Mouse (Mus musculus): Measurements from ENCODE around the gene Hsd11b2. TPM values are rescaled to one million over a fixed set of nuclear protein-coding genes. Genes with fewer than 3 reads are reported as not detected.
A peak's percentile ranks its signal among the peaks of the same experiment; 100 is the strongest.

The Hsd11b2 gene
- total RNA-seq, 2 experiments from 2014 or later = 0.51 to 0.61 TPM

DNA sequence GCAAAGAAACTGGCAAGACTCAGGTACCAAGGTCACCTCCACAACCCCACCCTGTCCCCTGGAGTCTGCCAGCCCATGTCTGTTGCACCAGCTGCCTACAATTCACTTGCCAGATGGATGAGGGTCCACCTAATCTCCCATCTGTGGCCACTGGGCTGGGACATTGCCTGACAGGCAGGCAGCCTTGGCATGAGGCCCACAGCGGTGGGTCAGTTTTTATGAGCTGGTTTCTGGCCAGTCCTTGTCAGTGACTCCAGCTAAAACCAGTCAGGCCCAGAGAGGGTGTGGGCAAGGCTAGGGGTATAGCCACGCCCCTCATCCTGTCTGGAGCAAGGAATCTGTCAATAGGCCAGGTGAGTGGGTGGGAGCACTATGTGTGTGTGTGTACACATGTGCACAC lies 8.6 kb downstream of the Hsd11b2 start:
- peak; percentile 69 for DNase-seq

DNA sequence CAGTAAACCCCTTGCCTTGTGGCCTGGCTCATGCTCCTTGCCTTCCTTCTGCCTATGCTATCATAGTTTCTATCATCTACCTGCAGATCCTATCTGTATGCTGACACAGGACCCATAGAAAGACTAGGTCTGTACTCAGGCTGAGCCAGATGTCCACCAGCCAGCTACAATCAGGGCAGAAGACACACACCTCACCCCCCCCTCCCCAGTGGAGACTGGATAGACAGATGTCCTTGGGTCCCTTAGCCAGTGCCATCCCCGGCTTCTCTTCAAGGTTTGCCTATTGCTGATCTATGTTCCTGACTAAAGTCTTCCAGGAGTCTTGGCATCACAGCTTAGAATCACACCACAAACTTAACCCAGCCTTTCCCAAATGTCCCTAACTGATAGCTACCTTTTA lies 9.7 kb downstream of the Hsd11b2 start:
- no peak for DNase-seq

- DNase-seq = no peak
Observed at GRCm38 (mm10) chr8:105529271-105529670, 10.7 kb downstream of the Hsd11b2 start.

DNA sequence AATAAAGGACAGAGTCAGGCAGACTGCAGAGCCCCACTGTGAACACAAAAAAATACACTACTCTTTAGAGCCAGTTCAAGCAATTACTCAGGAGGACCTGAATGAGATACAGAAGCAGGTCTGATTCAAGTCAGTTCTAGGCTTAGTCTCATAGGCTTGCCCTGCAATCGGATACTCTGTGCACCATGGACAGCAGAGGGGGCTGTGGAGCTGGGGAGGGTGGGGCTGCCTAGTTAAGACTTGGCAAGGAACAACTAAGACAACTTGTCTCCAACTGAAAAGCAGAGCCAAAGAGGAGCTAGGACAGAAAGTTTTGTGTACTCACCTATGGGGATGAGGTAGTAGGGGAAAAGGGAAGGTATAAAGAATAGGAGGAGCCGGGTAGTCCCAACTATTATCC lies 13.2 kb downstream of the Hsd11b2 start:
- peak; percentile 79 for DNase-seq

DNA sequence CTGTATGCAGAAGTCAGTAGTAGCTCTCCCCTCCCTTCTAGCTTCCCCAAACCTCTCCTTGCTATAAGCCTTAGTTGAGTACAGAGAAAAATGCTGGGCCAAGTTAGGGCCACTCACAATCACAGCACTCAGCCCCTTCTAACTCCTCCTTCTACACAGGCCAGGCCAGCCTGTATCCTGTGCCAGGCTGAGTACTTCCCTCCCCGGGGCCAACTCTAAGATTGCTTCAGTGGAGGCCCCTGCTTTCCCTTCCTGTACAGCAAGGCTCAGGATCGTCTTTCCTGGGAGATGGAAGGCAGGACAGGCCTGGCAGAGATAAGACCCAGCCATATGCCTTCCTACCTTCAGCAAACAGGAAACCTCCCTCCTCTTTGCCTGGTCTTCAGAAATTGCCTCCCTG lies 14.9 kb downstream of the Hsd11b2 start:
- DNase-seq = no peak

- peak; percentile 67 for DNase-seq
Observed at GRCm38 (mm10) chr8:105533892-105534329, 15.4 kb downstream of the Hsd11b2 start.

DNA sequence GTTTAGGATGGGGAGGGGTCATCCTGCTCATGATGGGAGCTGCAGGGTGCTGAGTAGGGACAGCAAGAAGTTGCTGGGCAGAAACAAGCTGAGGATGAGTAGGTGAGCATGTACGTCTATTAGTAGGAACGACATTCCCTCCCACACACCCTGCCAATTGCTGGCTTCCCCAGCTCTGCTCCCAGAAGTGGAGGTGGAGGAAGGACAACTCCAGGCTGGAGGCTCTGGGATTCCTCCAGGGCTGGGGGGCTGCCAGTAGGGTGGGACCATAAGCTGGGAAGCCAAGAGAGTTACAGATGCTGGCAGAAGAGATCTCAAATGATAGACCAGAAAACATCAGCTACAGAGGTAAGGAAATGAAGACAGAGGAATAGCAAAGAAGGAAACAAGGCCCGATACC lies 18.0 kb downstream of the Hsd11b2 start:
- DNase-seq = peak; percentile 68

DNA sequence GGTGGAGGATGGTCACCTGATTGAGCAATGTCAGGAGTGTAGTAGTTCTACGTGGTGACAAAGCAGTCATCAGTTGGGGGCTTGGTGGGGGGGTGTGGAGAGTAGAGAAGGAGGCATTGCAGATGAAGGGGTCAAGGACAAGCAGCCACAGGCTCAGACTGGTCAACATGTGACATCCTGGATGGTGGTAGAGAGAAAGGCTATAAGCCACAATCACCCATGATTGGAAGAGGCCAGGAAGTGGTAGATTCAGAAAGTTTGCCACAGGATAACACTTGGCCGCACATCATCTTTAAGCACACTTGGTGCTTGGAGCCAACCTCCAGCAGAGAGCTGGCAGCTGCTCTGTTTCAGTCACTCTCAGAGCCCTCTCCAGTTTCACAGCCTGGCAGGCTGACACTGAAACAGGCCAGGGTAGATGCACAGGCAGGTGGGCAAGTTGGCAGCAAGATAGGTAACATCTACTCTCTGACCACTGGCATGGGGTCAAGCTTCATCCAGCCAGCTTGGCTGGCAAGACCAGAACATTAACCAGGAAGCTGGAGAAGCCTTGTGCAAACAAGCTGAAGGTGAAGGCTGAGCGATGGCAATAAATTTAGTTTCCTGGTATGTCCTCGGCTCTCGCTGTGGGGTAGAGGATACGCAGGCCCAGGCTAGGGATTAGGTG lies 18.6 kb downstream of the Hsd11b2 start:
- peak; percentile 87 for DNase-seq

- DNase-seq = no peak
Observed at GRCm38 (mm10) chr8:105538940-105539339, 20.4 kb downstream of the Hsd11b2 start.

- DNase-seq = no peak
Observed at GRCm38 (mm10) chr8:105542032-105542656, 23.6 kb downstream of the Hsd11b2 start.

DNA sequence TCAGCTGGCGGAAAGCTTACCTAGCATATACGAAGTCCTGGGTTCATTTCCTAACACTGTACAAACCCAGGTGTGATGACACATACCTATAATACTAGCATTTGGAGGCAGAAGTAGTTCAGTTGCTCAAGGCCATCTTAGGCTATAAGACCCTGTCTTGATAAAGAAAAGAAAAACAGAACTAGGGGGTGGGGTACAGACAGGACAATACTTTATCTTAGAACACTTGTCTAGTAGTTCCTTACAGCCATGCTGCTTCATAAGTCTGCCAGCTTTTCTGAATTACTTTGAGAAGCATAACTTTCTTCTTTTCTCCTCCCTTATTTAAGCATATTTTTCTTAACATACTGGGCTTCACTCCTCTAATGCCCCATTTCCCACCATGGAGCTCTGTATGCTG lies 24.3 kb downstream of the Hsd11b2 start:
- no peak for DNase-seq

DNA sequence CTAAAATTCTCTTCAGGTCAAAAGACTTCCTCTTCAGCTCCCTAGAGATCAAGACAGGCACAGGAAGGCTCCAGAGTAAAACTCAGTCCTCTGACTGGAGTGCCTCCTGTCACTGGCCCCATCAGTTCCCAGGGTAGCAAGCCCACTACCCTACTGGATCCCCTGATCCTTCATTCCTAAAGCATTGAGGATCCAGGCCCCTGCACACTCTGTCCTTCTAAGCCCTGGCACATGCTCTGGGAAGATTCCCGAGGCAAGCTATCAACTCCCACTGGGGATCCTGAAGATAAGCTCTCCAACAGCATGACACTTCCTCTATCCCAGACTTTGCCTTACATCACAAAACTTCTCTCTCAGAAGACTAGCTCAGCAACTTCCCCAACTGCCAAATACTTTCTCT lies 25.1 kb downstream of the Hsd11b2 start:
- peak; percentile 18 for DNase-seq

DNA sequence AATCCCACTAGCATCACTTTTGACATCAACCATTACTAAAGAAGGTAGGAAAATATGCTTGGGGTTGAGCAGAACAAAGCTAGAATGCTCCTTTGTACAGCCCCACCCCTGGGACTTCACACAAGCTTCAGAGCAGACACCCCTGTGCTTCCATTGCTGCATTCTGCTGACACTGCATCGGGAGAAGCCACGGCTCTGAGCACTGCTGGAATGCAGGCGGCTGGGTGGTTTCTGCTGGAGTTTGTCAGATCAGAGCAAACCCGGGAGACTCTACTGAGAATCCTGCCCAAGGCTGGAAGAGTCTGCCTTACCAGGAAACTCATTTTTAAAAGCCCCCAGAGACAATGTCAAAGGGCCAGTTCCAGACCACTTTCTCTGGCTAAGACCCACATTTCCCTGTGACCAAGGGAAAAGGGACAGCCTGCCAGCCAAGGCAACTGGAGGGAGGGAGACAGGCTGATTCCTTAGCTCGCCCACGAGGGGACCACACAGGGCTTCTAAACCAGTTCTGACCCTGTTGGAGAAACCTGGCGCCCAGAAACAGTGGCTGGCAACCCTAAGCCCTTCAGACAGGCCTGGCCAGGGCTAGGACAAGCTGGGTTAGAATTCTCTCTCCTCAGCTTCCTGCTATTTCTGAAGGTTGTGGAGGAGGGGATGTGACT lies 26.1 kb downstream of the Hsd11b2 start:
- peak; percentile 66 for DNase-seq

DNA sequence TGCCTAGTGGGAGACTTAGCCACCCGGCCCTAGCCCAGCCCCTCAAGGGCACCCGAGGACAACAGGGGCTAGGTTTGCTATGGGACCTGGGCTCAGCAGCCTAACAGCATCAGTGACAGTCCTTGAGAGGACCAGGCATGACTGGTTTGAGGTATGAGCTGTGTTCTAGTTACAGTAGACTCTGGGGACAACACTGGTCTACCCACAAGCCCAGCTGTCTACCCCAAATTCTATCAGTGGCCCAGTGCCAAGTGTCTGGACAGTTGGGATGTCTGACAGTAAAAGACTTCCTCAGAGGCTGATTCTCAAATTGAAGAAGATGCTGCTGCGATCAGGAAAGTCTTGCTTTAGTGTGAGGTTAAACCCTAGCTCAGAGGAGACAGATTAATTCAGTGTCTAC lies 26.7 kb downstream of the Hsd11b2 start:
- peak; percentile 22 for DNase-seq

DNA sequence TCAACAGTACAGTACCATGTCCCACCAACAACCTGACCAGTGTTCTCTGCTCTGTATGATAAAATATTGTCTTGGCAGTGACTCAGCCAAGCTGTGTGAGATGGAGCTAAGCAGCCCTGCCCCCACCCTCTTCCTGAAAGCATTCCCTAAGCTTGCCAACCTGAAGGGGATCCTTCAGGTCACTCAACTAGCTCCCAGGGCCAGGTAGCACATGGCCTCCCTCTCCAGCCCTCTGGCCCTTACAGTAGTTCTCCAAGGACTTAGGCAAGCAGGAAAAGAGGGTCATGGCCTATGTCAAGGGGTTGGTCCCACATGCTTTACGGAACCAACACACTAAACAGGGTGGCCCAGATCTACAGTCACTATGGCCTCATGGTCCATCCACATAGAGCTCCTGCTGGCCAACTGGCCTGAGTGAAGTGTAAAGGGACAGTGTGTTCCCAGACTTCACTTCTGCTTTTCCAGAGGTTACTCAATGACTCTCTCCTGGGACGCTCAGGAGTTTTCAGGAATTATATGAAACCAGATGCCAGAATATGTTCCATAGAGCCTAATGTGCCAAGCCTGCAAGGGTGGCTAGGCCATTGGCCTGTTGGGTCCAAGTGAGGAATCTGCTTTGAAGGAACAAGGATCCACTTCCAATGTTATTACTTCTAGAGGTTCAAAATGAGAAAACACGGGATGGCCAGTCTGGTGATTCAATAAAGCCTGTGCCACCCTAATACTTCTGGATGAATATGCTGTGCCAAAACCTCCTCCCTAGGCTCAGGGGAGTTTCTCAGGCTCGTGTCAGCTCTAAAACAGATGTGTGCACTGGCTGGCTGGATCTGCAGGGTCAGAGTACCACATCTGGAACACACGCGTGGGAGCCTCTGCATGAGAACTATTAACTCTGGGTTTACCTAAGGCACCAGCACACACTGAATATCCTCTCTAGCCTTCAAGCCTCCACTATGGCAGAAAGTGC lies 28.1 kb downstream of the Hsd11b2 start:
- DNase-seq = peak; percentile 65

GRCm38 (mm10) chr8:105549506-105549905 lies 31.0 kb downstream of the Hsd11b2 start:
- DNase-seq = peak; percentile 20

- DNase-seq = no peak
Observed at GRCm38 (mm10) chr8:105550083-105550482, 31.5 kb downstream of the Hsd11b2 start.

- no peak for DNase-seq
Observed at GRCm38 (mm10) chr8:105552032-105552431, 33.5 kb downstream of the Hsd11b2 start.

GRCm38 (mm10) chr8:105552824-105553223 lies 34.3 kb downstream of the Hsd11b2 start:
- DNase-seq = peak; percentile 9

DNA sequence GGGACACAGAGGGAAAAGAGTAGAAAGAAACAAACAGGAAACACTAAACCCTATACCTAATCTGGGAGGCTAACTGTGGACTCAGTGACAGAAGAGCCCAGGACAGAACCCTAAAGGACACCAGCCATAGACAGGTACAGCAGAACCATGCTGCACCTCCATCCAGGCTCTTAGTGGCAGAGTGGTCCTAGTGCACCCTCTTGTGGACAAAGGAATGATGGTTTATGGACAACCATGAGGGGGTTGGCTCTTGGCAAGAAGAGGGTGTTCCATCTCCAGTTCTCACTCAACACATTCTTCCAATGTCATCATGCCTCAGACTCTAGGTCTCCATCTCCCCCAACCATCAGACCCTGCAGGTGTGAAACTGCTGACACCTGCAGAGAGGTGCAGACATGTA lies 35.5 kb downstream of the Hsd11b2 start:
- DNase-seq = peak; percentile 61

- no peak for DNase-seq
Observed at GRCm38 (mm10) chr8:105555230-105555629, 36.7 kb downstream of the Hsd11b2 start.

DNA sequence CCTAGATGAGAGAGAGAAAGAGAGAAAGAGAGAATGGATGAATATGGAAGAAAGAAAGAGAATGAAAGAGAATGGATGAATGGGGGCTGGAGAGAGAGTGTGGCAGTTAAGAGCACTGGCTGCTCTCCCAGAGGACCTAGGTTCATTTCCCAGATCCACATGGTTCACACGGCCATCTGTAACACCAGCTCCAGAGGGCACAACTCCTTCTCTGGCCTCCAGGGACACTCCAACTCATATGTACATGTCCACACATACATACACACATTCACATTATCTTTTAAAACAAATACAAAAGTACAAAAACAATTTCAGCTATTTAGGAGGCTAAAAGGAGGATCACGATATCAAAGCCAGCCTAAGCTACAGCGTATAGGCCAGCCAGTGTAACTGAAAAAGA lies 44.3 kb downstream of the Hsd11b2 start:
- DNase-seq = no peak

All from gastrocnemius, postnatal 25 days (tissue).